Mouse (Mus musculus): ENCODE data around the gene Gpr21. TPM values are rescaled to one million over a fixed set of nuclear protein-coding genes. Genes with fewer than 3 reads are reported as not detected.
"Not testable (repeated sequence)": the region's sequence is repeated elsewhere in the genome, so short reads cannot be mapped to it uniquely, and the experiment has no call there.

Gpr21 gene
- 10.1 and 12.6 TPM in 2 replicates for polyA plus RNA-seq (2015; fragmentation: Nextera tagmentation; extraction: Ambion mirVana)

DNA sequence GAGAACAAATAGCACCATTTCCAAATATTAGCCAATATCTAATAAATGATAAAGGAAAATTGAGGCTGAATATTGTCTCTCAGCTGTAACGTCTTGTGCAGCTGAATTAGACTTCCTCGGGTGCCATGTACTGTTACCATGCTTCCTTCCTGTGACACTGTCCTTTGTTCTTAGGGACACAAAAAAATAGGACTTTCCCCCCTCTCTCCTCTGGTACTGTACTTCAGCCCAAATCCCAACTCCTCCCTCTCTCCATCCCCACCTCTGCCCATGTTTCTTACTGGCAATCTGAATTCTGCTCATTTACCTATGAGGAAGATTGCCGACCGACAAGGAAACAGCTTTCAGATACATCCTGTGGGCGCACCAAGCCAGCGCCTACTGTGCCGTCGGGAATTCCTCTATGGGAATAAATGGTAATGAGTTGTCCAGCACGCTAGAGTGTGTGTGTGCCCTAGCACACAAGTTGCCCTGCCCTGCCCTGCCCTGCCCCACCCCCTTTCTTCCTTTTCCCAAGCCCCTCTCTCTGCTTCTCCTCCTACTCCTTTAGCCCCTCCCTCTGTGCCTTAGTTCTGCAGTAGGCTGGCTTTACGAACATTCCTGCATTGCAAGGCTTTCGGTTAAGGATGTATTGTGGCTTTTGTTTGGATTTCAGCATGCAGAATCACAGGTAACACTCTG, at the start of gene Gpr21:
Gene Gpr21 (plus strand): TSS at position 303 of the 681 bp plus-strand sequence.
- peak within 1 kb of the TSS; percentile 90 for H3K27ac ChIP-seq
- peak within 1 kb of the TSS; percentile 64 for H3K9ac ChIP-seq (replicated peaks)
- H3K9me3 ChIP-seq, result no peaks in the 10 kb centered on the region
- no peaks in the 10 kb centered on the region for H3K27me3 ChIP-seq
- peak within 1 kb of the TSS; percentile 56 for H3K4me2 ChIP-seq (replicated peaks)
- peaks cover 42% of the 10 kb centered on the region for H3K4me1 ChIP-seq (replicated peaks)
- 19% methylated on average over 11 of the region's 11 CpGs for WGBS
- peak; percentile 89 for ATAC-seq
- peaks cover 27% of the 10 kb centered on the region for H3K36me3 ChIP-seq
- peak within 1 kb of the TSS; percentile 39 for H3K4me3 ChIP-seq (replicated peaks)

DNA sequence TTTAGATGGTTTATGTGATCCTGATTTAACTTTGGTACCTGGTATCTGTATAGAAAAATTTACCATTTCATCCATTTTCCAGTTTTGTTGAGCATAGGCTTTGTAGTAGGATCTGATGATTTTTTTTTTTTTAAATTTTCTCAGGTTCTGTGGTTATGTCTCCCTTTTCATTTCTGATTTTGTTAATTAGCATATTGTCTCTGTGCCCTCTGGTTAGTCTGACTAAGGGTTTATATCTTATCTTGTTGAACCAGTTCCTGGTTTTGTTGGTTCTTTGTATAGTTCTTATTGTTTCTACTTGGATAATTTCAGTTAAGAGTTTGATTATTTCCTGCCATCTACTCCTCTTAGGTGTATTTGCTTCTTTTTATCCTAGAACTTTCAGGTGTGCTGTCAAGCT, 36.6 kb upstream of the Gpr21 start:
- H3K9me3 ChIP-seq, result no peaks in the 10 kb centered on the region
- H3K9ac ChIP-seq (replicated peaks), result no peak overlapping the region
- H3K4me1 ChIP-seq (replicated peaks), result no peaks in the 10 kb centered on the region
- H3K27ac ChIP-seq, result no peak overlapping the region
- no peaks in the 10 kb centered on the region for H3K27me3 ChIP-seq
- ATAC-seq, result no peak
- H3K4me3 ChIP-seq (replicated peaks), result no peak overlapping the region
- peaks cover 56% of the 10 kb centered on the region for H3K36me3 ChIP-seq
- no peak overlapping the region for H3K4me2 ChIP-seq (replicated peaks)

DNA sequence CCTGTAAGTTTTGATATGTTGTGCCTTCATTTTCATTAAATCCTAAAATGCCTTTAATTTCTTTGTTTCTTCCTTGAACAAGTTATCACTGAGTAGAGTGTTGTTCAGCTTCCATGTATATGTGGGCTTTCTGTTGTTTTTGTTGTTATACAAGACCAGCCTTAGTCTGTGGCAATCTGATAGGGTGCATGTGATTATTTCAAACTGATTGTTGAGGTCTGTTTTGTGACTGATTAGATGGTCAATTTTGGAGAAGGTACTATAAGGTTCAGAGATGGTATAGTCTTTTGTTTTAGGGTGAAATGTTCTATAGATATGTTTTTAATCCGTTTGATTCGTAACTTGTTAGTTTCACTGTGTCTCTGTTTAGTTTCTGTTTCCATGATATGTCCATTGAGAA, 36.1 kb upstream of the Gpr21 start:
- 95% methylated on average over 2 of the region's 2 CpGs for WGBS
- H3K27ac ChIP-seq, result no peak overlapping the region
- H3K27me3 ChIP-seq, result no peaks in the 10 kb centered on the region
- H3K4me3 ChIP-seq (replicated peaks), result no peak overlapping the region
- ATAC-seq, result no peak
- no peak overlapping the region for H3K4me2 ChIP-seq (replicated peaks)
- no peaks in the 10 kb centered on the region for H3K4me1 ChIP-seq (replicated peaks)
- H3K9ac ChIP-seq (replicated peaks), result no peak overlapping the region
- peaks cover 57% of the 10 kb centered on the region for H3K36me3 ChIP-seq
- no peaks in the 10 kb centered on the region for H3K9me3 ChIP-seq

DNA sequence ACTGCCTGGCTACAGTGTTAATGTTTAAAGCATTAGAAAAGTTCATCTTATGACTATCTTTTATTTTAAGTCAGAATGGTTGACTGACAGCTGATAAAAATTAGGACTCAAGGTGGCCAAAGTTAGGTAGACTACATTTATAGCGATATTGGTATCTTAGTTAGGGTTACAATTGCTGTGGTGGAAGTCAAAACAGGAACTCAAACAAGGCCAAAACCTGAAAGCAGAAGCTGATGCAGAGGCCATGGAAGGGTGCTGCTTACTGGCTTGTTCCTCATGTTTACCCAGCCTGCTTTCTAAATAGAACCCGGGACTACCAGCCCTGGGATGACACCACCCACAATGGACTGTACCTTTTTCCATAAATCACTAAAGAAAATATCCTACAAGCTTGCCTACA, 32.0 kb upstream of the Gpr21 start:
- H3K27me3 ChIP-seq, result no peaks in the 10 kb centered on the region
- 88% methylated on average over 2 of the region's 2 CpGs for WGBS

DNA sequence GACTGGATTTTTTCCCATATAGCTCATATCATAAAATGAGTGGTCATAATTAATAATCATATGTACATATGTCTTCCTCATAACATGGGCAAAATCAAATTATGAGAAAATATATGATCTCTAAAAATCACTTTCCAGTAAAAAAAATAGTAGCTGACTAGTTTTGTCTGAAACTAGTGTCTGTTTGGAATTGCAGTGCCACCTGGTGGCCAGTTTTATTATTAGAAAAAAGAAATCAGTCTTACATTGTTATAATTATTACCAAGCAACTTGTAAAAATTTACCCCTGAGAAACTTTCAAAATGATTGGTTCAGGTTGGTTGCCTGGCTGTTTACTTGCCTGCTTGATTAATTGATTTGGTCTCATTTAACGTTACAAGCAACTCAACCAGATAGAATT, 30.8 kb upstream of the Gpr21 start:
- H3K4me3 ChIP-seq (replicated peaks), result no peak overlapping the region
- peaks cover 55% of the 10 kb centered on the region for H3K36me3 ChIP-seq
- no peaks in the 10 kb centered on the region for H3K27me3 ChIP-seq
- WGBS, result 92% methylated on average over 1 of the region's 1 CpGs
- no peaks in the 10 kb centered on the region for H3K9me3 ChIP-seq
- ATAC-seq, result no peak
- H3K9ac ChIP-seq (replicated peaks), result no peak overlapping the region
- no peak overlapping the region for H3K4me2 ChIP-seq (replicated peaks)
- H3K27ac ChIP-seq, result no peak overlapping the region
- H3K4me1 ChIP-seq (replicated peaks), result no peaks in the 10 kb centered on the region

More for the DNA sequence above, 32.0 kb upstream of the Gpr21 start:
- Histone ChIP-seq H3K4me3 (replicated peaks) (no peak overlapping the region), H3K9me3 (no peaks in the 10 kb centered on the region), H3K27ac (no peak overlapping the region), H3K4me1 (replicated peaks) (no peaks in the 10 kb centered on the region), H3K9ac (replicated peaks) (no peak overlapping the region), H3K4me2 (replicated peaks) (no peak overlapping the region), H3K36me3 (peaks cover 43% of the 10 kb centered on the region)
- ATAC-seq, result no peak

DNA sequence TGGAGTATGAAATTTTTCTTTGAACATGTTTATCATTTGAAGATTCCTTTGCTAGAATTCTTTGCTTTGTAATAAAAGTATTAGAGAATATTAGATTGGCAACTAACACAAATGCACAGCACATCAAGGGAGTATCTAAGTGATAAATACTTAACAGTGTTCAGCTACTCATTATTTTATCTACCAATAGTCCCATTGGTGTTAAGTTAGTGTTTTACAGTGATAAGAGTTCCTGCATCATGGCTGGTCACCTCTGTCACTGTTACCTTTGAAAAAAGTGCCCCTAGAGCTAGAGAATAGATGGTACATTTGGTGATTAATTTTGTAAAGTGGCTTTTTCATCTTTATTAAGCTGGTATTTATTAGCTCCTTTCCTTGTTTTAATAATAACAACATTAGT, 29.7 kb upstream of the Gpr21 start:
- Histone ChIP-seq H3K27ac (no peak overlapping the region), H3K9ac (replicated peaks) (no peak overlapping the region), H3K27me3 (no peaks in the 10 kb centered on the region), H3K36me3 (peaks cover 59% of the 10 kb centered on the region), H3K4me3 (replicated peaks) (no peak overlapping the region), H3K4me2 (replicated peaks) (no peak overlapping the region), H3K9me3 (no peaks in the 10 kb centered on the region), H3K4me1 (replicated peaks) (no peaks in the 10 kb centered on the region)
- ATAC-seq, result no peak

DNA sequence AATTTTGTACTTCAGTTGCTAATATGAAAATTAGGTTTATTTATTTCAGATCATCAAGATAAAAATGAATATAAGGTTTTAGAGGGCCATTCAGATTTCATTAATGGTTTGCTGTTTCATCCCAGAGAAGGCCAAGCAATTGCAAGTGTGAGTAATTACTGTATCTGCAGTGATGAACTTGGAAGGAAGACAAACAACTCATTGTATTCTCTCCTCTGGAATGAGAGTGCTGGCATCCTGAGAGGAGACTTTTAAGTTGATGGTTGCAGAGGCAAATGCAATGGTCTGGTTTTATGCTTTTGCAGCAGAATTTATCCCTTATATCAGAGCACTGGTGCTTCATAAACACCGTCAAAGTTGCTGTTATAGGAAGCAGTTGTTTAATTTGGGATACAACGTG, 27.2 kb upstream of the Gpr21 start:
- Histone ChIP-seq H3K9ac (replicated peaks) (no peak overlapping the region), H3K4me1 (replicated peaks) (no peaks in the 10 kb centered on the region), H3K4me3 (replicated peaks) (no peak overlapping the region), H3K27me3 (no peaks in the 10 kb centered on the region), H3K9me3 (no peaks in the 10 kb centered on the region), H3K27ac (no peak overlapping the region), H3K36me3 (peaks cover 65% of the 10 kb centered on the region), H3K4me2 (replicated peaks) (no peak overlapping the region)
- 96% methylated on average over 2 of the region's 2 CpGs for WGBS
- no peak for ATAC-seq

DNA sequence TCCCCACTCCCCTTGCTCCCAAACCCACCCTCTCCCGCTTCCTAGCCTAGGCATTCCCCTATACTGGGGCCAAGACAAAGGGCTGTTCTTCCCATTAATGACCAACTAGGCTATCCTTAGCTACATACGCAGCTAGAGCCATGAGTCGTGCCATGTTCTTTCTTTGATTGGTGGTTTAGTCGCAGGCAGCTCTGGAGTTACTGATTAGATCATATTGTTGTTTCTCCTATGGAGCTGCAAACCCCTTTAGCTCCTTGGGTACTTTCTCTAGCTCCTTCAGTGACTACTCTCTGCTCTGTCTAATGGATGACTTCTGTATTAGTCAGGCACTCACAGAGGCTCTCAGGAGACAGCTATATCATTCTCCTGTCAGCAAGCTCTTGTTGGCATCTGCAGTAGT, 18.8 kb upstream of the Gpr21 start:
- Histone ChIP-seq H3K36me3 (peaks cover 55% of the 10 kb centered on the region), H3K4me1 (replicated peaks) (no peaks in the 10 kb centered on the region), H3K4me3 (replicated peaks) (no peak overlapping the region), H3K27me3 (no peaks in the 10 kb centered on the region), H3K27ac (no peak overlapping the region), H3K9ac (replicated peaks) (no peak overlapping the region), H3K4me2 (replicated peaks) (no peak overlapping the region), H3K9me3 (no peaks in the 10 kb centered on the region)
- no peak for ATAC-seq
- 98% methylated on average over 4 of the region's 4 CpGs for WGBS

DNA sequence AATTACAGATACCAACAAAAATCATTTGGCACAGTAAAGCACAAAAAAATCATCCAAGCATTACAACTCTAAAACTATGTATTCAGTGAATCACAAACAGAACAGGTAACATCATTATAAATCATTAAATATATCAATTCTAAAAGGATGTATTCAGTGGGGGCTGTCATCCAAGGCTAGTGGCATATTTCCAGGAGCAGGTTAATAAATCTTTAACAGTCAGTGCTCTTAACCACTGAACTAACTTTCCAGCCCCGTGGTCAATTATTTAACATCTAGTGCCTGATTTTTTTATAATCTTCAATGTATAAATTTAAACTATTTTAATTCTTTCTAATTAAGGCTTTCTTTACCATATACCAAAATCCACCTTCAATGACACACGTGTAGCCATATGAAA, 10.3 kb upstream of the Gpr21 start:
- H3K4me1 ChIP-seq (replicated peaks); H3K27ac ChIP-seq; H3K9me3 ChIP-seq; H3K4me2 ChIP-seq (replicated peaks); ATAC-seq; H3K4me3 ChIP-seq (replicated peaks); H3K9ac ChIP-seq (replicated peaks); H3K27me3 ChIP-seq: not testable (repeated sequence)
- 97% methylated on average over 2 of the region's 2 CpGs for WGBS
- peaks cover 43% of the 10 kb centered on the region for H3K36me3 ChIP-seq

DNA sequence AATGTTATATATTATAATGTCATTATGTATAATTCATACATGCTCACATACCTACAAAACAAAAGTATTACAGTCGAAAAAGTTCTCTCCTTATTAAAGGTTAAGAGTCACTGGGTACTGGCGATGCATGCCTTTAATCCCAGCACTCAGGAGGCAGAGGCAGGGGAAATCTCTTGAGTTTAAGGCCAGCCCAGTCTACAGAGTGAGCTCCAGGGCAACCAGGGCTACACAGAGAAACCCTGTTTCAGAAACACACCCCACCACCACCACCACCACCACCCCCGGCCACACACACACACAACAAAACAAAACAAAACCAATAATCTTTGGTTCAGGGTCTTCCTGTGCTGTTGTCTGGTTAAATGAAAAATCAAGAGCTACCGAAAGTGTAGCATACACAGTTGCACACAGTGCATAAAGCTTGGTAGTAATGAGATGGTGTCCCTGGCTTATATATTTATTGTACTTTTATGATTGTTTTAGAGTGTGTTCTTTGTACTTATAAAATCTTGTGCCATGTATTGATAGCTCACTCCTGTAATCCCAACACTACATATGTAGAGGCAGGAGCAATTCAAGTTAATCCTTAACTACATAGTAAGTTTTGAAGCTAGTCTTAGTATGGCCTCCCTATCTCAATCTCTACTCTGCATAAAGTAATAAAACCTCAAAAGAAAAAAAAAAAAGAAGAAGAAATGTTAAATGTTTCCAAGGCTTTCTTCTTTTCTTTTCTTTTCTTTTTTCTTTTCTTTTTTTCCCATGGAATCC, 4.8 kb upstream of the Gpr21 start:
- WGBS, result 91% methylated on average over 4 of the region's 4 CpGs
- H3K27ac ChIP-seq, result no peak overlapping the region
- no peak overlapping the region for H3K4me2 ChIP-seq (replicated peaks)
- H3K9ac ChIP-seq (replicated peaks), result no peak overlapping the region
- ATAC-seq, result no peak
- no peak overlapping the region for H3K4me3 ChIP-seq (replicated peaks)
- H3K4me1 ChIP-seq (replicated peaks), result peaks cover 10% of the 10 kb centered on the region
- no peaks in the 10 kb centered on the region for H3K9me3 ChIP-seq
- H3K36me3 ChIP-seq, result peaks cover 41% of the 10 kb centered on the region
- H3K27me3 ChIP-seq, result no peaks in the 10 kb centered on the region

DNA sequence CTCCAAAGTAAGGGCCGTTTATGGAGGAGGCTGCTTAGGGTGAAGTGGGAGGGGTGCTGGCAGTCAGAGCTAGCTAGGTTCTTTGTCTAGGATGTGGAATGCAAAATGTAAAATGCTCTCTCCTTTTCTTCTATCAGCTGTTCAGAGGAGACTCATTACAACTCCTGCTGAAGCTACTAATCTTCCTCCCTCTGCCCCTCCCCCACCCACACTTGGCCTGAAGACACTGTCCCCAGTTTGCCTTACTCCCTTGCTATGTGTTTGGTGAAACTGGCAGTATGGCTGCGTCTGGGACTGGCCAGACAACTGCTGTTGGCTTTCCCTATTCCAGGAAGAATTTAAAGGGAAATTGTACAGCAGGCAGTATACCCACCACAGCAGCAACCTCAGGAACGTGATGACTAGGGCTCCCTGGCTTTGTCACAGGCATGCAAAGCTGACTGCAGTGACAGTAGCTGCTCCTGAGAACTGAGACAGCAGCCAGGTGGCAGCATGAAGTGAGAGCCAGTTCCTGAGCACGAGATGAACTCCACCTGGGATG, 860 bp downstream of the Gpr21 start:
- H3K27ac ChIP-seq, result peak overlapping the region; percentile 90
- no peaks in the 10 kb centered on the region for H3K9me3 ChIP-seq
- peaks cover 22% of the 10 kb centered on the region for H3K36me3 ChIP-seq
- H3K9ac ChIP-seq (replicated peaks), result peak overlapping the region; percentile 64
- peaks cover 42% of the 10 kb centered on the region for H3K4me1 ChIP-seq (replicated peaks)
- peak overlapping the region; percentile 56 for H3K4me2 ChIP-seq (replicated peaks)
- H3K4me3 ChIP-seq (replicated peaks), result peak overlapping the region; percentile 39
- H3K27me3 ChIP-seq, result no peaks in the 10 kb centered on the region
- WGBS, result 32% methylated on average over 4 of the region's 4 CpGs
- ATAC-seq, result peak; percentile 84

DNA sequence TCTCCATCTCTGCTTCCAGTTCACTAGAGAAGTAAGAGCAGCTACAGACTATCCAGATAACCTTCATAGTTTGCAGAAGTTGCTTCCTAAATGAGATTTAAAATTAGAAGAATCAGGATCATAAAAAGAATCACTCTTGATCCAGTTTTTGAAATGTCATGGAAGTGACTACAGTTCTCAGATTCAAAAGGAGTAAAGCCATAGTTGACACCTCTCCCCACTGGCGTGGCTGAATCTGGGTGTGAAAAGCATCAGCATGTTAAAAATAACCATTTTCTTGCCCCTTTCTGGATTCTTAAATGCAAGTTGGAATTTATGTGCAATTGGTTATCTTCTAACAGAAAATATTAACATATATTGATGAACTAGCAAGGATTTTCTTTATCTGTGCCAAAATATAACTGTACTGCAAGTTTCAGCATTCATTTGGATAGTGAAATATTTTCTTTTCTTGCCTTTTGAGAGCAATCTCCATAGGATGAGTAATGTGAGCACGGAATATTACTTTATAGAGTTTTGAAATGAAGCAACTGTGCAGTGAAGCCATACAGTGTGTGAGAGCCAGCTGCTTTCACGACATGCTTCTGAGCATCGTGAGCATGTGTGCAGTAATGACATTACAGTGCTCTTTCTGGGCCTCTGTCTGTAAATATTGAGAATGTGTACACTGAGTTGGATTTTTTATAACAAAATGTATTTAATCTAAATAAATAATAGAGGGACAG, 2.6 kb downstream of the Gpr21 start:
- H3K4me3 ChIP-seq (replicated peaks), result peak overlapping the region; percentile 39
- H3K4me1 ChIP-seq (replicated peaks), result peaks cover 42% of the 10 kb centered on the region
- H3K27ac ChIP-seq, result 0 out of 2 replicates have a peak overlapping the region, but pooled peaks have one; percentile 90
- peak overlapping the region; percentile 64; the same call in 1 of the 2 replicates for H3K9ac ChIP-seq (replicated peaks)
- peak overlapping the region; percentile 56 for H3K4me2 ChIP-seq (replicated peaks)
- H3K9me3 ChIP-seq, result no peaks in the 10 kb centered on the region
- H3K36me3 ChIP-seq, result peaks cover 6% of the 10 kb centered on the region; the same call in 1 of the 2 replicates
- no peaks in the 10 kb centered on the region for H3K27me3 ChIP-seq
- no peak for ATAC-seq
- 89% methylated on average over 4 of the region's 4 CpGs for WGBS
